Mouse (Mus musculus) embryo, embryonic 9.5 days (tissue): ENCODE data around the gene Ddx39.
A peak's percentile ranks its signal among the peaks of the same experiment; 100 is the strongest.

Experiments
- DNase-seq: peaks from one replicate; pipeline ENCODE4 v3.0.0-alpha.2; 2017; ENCODE audit errors: extremely low spot score

Ddx39 gene

GRCm38 (mm10) chr8:83768526-83768925 is 53.5 kb downstream of the Ddx39 start:
- DNase-seq, result no peak

DNA sequence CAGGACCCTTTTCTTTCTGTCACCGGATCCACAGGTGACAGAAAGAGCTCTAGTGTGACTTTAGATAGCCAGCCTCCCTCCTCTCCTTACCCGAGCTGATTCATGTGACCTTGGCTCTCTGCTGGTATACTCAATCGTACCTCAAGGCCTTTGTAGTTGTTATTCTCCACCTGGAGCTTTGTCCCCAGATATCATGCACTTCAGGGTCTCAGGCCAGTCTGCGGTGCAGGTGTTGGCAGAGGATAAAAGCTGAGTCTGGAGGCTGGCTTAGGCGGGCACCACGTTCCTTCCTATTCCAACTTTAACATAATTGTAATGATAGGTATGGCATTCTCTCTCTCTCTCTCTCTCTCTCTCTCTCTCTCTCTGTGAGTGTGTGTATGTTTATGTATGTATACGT is 54.7 kb downstream of the Ddx39 start:
- no peak for DNase-seq

DNA sequence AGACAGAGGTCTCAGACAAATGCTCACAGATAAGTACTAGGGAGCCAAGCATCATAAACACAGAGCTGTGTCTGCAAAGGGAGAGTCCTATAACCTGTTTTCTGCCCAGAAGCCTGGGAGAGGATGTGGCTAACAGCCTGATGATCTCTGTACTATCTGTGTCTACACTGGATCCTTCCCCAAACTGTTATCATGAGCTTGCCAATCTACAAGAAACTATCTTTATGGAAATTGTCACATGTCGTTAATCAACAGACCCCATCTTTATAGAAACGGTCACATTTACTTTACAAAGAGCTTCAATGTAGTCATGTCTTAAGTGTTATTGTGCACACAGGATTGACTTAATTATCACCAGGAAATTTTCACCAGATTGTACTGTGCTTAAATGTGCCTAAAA is 55.7 kb downstream of the Ddx39 start:
- no peak for DNase-seq

GRCm38 (mm10) chr8:83771791-83772190 is 56.8 kb downstream of the Ddx39 start:
- no peak for DNase-seq

GRCm38 (mm10) chr8:83772701-83773451 is 57.9 kb downstream of the Ddx39 start:
- peak; percentile 45 for DNase-seq

DNA sequence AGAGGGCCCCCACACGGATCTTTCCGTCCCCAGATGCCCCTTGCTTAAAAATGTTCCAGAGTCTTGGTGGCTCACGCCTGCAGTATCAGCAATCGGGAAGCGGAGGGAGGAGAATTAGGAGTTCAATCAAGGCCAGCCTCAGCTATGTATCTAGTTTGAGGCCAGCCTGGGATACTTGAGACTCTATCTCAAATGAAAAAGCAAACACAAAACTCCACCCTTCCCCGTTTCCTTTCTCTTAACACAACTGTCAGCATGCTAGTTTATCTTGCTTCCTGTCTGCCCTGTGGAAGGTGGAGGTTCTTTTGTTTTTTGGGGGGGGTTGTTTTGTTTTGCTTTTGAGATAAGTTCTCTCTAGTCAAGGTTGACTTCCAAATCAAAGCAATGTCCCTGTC is 58.5 kb downstream of the Ddx39 start:
- no peak for DNase-seq

GRCm38 (mm10) chr8:83774221-83774620 is 59.2 kb downstream of the Ddx39 start:
- no peak for DNase-seq
